Mouse (Mus musculus): ENCODE data around the gene Fitm2. TPM values are rescaled to one million over a fixed set of nuclear protein-coding genes. Genes with fewer than 3 reads are reported as not detected.
A peak's percentile ranks its signal among the peaks of the same experiment; 100 is the strongest.

Fitm2 gene
- 4.4 and 7.0 TPM in 2 replicates for polyA plus RNA-seq (2012; rRNA removed)

DNA sequence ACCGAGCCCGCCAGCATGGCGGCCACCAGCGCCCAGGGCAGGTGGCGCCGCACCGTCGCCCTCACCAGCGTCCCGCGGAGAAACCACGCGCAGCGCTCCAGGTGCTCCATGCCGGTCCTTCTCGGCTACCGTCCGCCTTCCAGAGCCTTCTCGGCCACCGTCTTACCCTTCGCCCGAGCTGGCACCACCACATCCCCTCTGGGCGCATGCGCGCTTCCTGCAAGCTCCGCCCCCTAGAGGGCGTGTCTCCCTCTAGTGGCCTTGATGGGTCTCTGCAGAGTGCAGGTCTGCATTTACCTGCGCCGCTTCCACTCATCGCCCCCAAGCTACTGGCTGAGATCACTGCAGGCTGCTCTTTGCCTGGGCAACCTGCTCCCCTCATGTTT is at the start of gene Fitm2:
Gene Fitm2, minus strand, starts transcription at position 164 of the 386 bp plus-strand sequence.
- Histone ChIP-seq H3K4me1 (ENCODE audit: control insufficient read depth, insufficient read depth, insufficient read length, low read length) (peaks cover 4% of the 10 kb centered on the region; the same call in 1 of the 2 replicates), H3K4me3 (ENCODE audit: low read depth, low read length) (peak within 1 kb of the TSS; percentile 91), H3K27me3 (ENCODE audit: control insufficient read depth, insufficient read depth, low read length) (no peaks in the 10 kb centered on the region), H3K36me3 (ENCODE audit: control insufficient read depth, insufficient read depth, low read length) (peaks cover 13% of the 10 kb centered on the region), H3K27ac (ENCODE audit: insufficient read depth, low read depth, low read length) (peak within 1 kb of the TSS; percentile 22)
- no peak; the same call in 1 of the 2 replicates for TF ChIP-seq POLR2A (IDR thresholded peaks at IDR 0.05; ENCODE audit: low read depth, low read length)
- TF ChIP-seq CTCF (IDR thresholded peaks at IDR 0.05; ENCODE audit: extremely low read depth, insufficient read length, insufficient replicate concordance, low read depth, low read length) = peak; percentile 98
- under 1% methylated on average over 30 of the region's 30 CpGs for WGBS

DNA sequence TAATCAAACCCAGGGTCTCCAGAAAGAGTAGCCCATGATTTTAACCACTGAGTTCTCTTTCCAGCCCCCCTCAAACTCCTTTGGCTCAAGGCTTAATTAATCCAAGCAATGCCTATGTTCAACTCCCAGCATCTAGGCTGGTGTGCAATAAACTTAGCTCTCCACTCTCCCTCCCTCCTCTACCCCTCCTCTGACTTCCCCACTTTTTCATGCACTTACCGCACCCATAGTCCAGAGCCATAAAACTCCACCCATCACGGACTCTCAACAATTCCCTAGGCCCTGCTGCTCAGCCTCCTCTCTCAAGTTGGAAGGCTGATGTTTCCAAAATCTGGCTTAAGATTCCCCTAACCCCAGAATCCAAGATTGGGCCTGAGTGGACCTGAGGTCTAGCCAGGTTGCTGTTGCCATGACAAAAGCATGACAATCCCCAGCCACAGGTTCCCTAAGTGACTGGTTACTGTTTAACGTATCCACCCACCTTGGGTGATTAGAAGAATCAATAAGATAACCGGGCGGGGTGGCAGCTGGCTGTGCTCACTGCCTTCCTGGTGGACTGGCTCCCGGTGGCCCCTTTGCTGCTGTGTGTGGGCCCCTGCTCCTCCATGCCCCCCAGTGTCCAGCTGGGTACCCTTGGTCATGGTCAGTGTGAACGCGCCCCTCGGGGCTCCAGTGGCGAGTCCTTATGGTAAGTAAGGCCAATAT is 34.0 kb upstream of the Fitm2 start, which contains the start of gene Hnf4a:
Gene Hnf4a, plus strand, starts transcription at position 509 of the 705 bp plus-strand sequence.
- peak within 1 kb of the TSS; percentile 83 for H3K4me3 ChIP-seq (ENCODE audit: low read depth, low read length)
- peak; percentile 52 for TF ChIP-seq POLR2A (IDR thresholded peaks at IDR 0.05; ENCODE audit: low read depth, low read length)
- no peak for TF ChIP-seq CTCF (IDR thresholded peaks at IDR 0.05; ENCODE audit: extremely low read depth, insufficient read length, insufficient replicate concordance, low read depth, low read length)
- H3K4me1 ChIP-seq (ENCODE audit: control insufficient read depth, insufficient read depth, insufficient read length, low read length) = peaks cover 28% of the 10 kb centered on the region; the same call in 1 of the 2 replicates
- H3K27ac ChIP-seq (ENCODE audit: insufficient read depth, low read depth, low read length) = peak within 1 kb of the TSS; percentile 89
- WGBS = 22% methylated on average over 10 of the region's 10 CpGs
- H3K36me3 ChIP-seq (ENCODE audit: control insufficient read depth, insufficient read depth, low read length) = 0 out of 2 replicates have a peak, but pooled peaks cover 2% of the 10 kb centered on the region
- H3K27me3 ChIP-seq (ENCODE audit: control insufficient read depth, insufficient read depth, low read length) = no peaks in the 10 kb centered on the region

DNA sequence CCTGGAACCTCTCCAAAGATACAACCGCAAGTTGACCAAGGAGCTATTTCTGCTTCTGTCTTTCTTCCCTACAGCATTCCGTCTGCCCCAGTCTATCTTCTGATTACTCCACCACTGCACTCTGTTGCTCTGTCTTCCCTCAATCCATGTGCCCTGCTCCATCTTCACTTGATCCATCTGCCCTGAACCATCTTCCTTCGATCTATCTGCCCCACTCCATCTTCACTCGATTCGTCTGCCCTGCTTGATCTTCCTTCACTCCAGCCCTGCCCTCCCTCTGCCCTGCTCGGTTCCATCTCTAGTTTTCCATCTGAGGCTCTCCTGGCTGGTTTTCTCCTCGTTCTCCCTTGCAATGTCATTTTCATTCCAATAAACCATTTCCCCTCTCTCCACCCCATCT is 30.8 kb upstream of the Fitm2 start:
- Histone ChIP-seq H3K4me3 (ENCODE audit: low read depth, low read length) (no peak overlapping the region), H3K4me1 (ENCODE audit: control insufficient read depth, insufficient read depth, insufficient read length, low read length) (peaks cover 20% of the 10 kb centered on the region; the same call in 1 of the 2 replicates), H3K27ac (ENCODE audit: insufficient read depth, low read depth, low read length) (peak overlapping the region; percentile 62), H3K36me3 (ENCODE audit: control insufficient read depth, insufficient read depth, low read length) (0 out of 2 replicates have a peak, but pooled peaks cover 2% of the 10 kb centered on the region), H3K27me3 (ENCODE audit: control insufficient read depth, insufficient read depth, low read length) (no peaks in the 10 kb centered on the region)
- no peak for TF ChIP-seq POLR2A (IDR thresholded peaks at IDR 0.05; ENCODE audit: low read depth, low read length)
- no peak for TF ChIP-seq CTCF (IDR thresholded peaks at IDR 0.05; ENCODE audit: extremely low read depth, insufficient read length, insufficient replicate concordance, low read depth, low read length)
- WGBS = 20% methylated on average over 7 of the region's 7 CpGs

DNA sequence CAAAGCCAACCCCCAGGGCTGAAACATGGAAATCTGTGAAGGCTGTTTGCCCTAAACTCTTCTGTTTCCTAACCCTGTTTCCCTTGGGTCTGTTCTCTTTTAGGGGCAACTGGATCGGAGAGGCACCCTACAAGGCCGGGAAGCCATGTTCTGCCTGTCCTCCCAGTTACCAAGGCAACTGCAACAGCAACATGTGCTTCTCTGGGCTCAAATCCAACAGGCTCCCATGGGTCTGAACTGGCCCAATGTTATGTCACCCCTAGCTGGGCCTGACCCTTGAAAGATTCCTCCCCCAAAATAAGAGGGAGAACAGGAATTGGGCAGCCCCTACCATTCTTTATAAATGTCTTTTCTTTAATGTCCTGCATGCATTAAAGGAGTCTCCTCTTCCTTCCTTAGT is 29.8 kb upstream of the Fitm2 start:
- Histone ChIP-seq H3K27me3 (ENCODE audit: control insufficient read depth, insufficient read depth, low read length) (no peaks in the 10 kb centered on the region), H3K4me1 (ENCODE audit: control insufficient read depth, insufficient read depth, insufficient read length, low read length) (peaks cover 20% of the 10 kb centered on the region; the same call in 1 of the 2 replicates), H3K36me3 (ENCODE audit: control insufficient read depth, insufficient read depth, low read length) (no peaks in the 10 kb centered on the region), H3K27ac (ENCODE audit: insufficient read depth, low read depth, low read length) (no peak overlapping the region), H3K4me3 (ENCODE audit: low read depth, low read length) (no peak overlapping the region)
- WGBS = 83% methylated on average over 2 of the region's 2 CpGs
- TF ChIP-seq POLR2A (IDR thresholded peaks at IDR 0.05; ENCODE audit: low read depth, low read length) = no peak
- TF ChIP-seq CTCF (IDR thresholded peaks at IDR 0.05; ENCODE audit: extremely low read depth, insufficient read length, insufficient replicate concordance, low read depth, low read length) = no peak

DNA sequence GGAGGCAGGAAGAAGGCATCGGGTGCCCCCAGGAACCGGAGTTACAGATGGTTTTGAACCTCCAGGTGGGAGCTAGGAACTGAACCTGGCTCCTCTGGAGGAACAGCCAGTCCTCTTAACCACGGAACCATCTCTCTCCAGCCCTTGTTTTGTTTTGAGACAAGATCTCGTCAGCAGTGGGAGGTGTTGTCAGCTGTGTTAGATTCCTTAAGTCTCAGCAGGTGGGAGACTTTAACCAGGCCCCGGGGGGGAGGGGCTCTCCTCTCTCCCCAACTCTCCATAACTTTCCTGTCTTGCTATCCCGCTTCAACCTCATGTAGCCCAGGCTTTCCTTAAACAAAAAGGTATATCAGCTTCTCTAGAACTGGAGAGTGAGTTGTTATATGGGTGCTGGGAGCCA is 22.0 kb upstream of the Fitm2 start:
- Histone ChIP-seq H3K4me3 (ENCODE audit: low read depth, low read length) (no peak overlapping the region), H3K27ac (ENCODE audit: insufficient read depth, low read depth, low read length) (no peak overlapping the region), H3K27me3 (ENCODE audit: control insufficient read depth, insufficient read depth, low read length) (no peaks in the 10 kb centered on the region), H3K4me1 (ENCODE audit: control insufficient read depth, insufficient read depth, insufficient read length, low read length) (no peaks in the 10 kb centered on the region), H3K36me3 (ENCODE audit: control insufficient read depth, insufficient read depth, low read length) (no peaks in the 10 kb centered on the region)
- WGBS = 47% methylated on average over 6 of the region's 6 CpGs
- TF ChIP-seq POLR2A (IDR thresholded peaks at IDR 0.05; ENCODE audit: low read depth, low read length) = no peak
- no peak for TF ChIP-seq CTCF (IDR thresholded peaks at IDR 0.05; ENCODE audit: extremely low read depth, insufficient read length, insufficient replicate concordance, low read depth, low read length)

DNA sequence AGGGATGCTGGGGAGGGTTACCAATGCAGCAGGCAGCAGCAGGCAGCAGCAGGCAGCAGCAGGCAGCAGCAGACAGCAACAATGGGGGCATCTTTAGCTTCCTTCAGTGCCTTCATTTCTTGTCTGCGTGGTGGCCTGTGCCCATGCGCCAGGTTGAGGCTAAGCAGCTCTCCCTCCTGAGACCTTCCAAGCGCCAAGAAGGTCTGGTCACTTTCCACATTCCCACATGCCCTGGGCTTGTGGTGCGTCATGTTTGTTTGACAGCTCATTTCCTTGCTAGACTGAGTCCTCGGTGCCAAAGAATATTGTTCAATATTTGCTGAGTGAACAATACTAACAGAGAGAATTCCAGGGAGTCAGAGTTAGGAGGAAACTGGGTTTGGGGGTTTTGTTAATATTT is 21.5 kb upstream of the Fitm2 start:
- Histone ChIP-seq H3K4me3 (ENCODE audit: low read depth, low read length) (no peak overlapping the region), H3K36me3 (ENCODE audit: control insufficient read depth, insufficient read depth, low read length) (no peaks in the 10 kb centered on the region), H3K27me3 (ENCODE audit: control insufficient read depth, insufficient read depth, low read length) (no peaks in the 10 kb centered on the region), H3K4me1 (ENCODE audit: control insufficient read depth, insufficient read depth, insufficient read length, low read length) (no peaks in the 10 kb centered on the region), H3K27ac (ENCODE audit: insufficient read depth, low read depth, low read length) (peak overlapping the region; percentile 27; the same call in 1 of the 2 replicates)
- 17% methylated on average over 5 of the region's 5 CpGs for WGBS
- no peak for TF ChIP-seq POLR2A (IDR thresholded peaks at IDR 0.05; ENCODE audit: low read depth, low read length)

DNA sequence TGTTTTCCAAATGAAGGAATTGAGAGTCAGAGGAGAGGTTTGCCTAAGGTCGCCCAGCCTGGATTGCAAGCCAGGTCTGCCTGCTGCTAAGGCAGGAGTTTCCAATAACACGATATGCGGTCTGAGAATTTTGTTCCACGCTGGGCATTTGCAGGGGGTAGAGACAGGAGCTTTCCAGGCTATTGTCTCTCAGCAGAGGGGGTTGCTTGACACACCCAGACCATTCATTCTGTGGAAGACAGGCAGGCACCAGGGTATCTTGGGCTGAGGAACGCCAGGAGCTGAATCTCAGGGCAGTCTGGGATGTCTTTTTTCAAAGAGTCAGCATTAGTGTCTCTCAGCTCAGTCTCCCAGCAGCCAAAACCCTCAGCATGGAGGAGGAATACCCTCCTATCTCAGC is 20.6 kb upstream of the Fitm2 start:
- H3K27ac ChIP-seq (ENCODE audit: insufficient read depth, low read depth, low read length) = no peak overlapping the region
- H3K4me1 ChIP-seq (ENCODE audit: control insufficient read depth, insufficient read depth, insufficient read length, low read length) = no peaks in the 10 kb centered on the region
- no peaks in the 10 kb centered on the region for H3K27me3 ChIP-seq (ENCODE audit: control insufficient read depth, insufficient read depth, low read length)
- TF ChIP-seq CTCF (IDR thresholded peaks at IDR 0.05; ENCODE audit: extremely low read depth, insufficient read length, insufficient replicate concordance, low read depth, low read length) = no peak
- no peak for TF ChIP-seq POLR2A (IDR thresholded peaks at IDR 0.05; ENCODE audit: low read depth, low read length)
- H3K4me3 ChIP-seq (ENCODE audit: low read depth, low read length) = no peak overlapping the region
- no peaks in the 10 kb centered on the region for H3K36me3 ChIP-seq (ENCODE audit: control insufficient read depth, insufficient read depth, low read length)
- WGBS = 77% methylated on average over 5 of the region's 5 CpGs
